Comparison of ENCODE assay signal across 8 mouse cellular contexts in the genomic region with DNA sequence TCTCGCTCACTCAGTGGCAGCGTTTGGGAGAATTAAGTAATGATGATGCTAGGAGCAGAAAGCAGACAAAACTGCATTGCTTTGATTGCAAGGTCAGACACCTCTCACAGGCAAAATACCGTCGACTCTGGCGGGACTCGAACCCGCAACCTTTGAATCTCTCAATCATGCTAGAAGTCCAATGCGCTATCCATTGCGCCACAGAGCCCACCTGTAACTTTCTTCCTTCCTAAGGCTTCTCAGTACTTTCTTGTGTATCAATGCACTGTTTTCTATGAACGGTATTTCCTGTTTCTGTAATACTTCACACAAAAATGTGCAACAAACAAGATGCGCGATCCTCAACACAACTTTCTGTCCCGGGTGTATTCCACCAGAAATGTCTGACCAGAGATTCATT. TPM values are rescaled to one million over a fixed set of nuclear protein-coding genes. Genes with fewer than 3 reads are reported as not detected.
DNase-seq lines count a peak whose midpoint lies in the region; ATAC-seq and TF ChIP-seq lines count a peak whose summit lies in the region.

No protein-coding gene starts in this region.

- no peaks in the 10 kb centered on the region for H3K36me3 ChIP-seq in midbrain, embryonic 11.5 days (ENCODE audit: control insufficient read depth, insufficient read depth, low read length)
- no peaks in the 10 kb centered on the region for H3K36me3 ChIP-seq in midbrain, postnatal 0 days (ENCODE audit: insufficient read depth, low read length)
- H3K36me3 ChIP-seq in intestine, embryonic 14.5 days (ENCODE audit: control insufficient read depth, insufficient read depth, low read length), result no peaks in the 10 kb centered on the region

- H3K27ac ChIP-seq in midbrain, embryonic 11.5 days (ENCODE audit: low read depth, low read length), result no peak overlapping the region
- H3K27ac ChIP-seq in midbrain, postnatal 0 days (ENCODE audit: low read depth, low read length), result no peak overlapping the region
- no peak overlapping the region for H3K27ac ChIP-seq in intestine, embryonic 14.5 days (ENCODE audit: low read depth)

- no peak for TF ChIP-seq CTCF in midbrain, postnatal 0 days (IDR thresholded peaks at IDR 0.05)

- WGBS in midbrain, embryonic 11.5 days, result 1% methylated on average over 13 of the region's 13 CpGs
- 7% methylated on average over 13 of the region's 13 CpGs for WGBS in midbrain, postnatal 0 days
- WGBS in intestine, embryonic 14.5 days, result 10% methylated on average over 13 of the region's 13 CpGs

- peaks cover 2% of the 10 kb centered on the region; the same call in 1 of the 2 replicates for H3K4me1 ChIP-seq in midbrain, embryonic 11.5 days (ENCODE audit: control insufficient read depth, insufficient read depth, low read length)
- H3K4me1 ChIP-seq in midbrain, postnatal 0 days (ENCODE audit: insufficient read depth, low read length), result no peaks in the 10 kb centered on the region
- 0 out of 2 replicates have a peak, but pooled peaks cover 7% of the 10 kb centered on the region for H3K4me1 ChIP-seq in intestine, embryonic 14.5 days (replicated peaks; ENCODE audit: control insufficient read depth, insufficient read depth, low read length)

- H3K9ac ChIP-seq in midbrain, embryonic 11.5 days (ENCODE audit: low read length), result no peak overlapping the region
- H3K9ac ChIP-seq in midbrain, postnatal 0 days (replicated peaks; ENCODE audit: low read length, poor library complexity, severe bottlenecking), result no peak overlapping the region
- no peak overlapping the region for H3K9ac ChIP-seq in intestine, embryonic 14.5 days (ENCODE audit: low read length)

- H3K4me2 ChIP-seq in midbrain, embryonic 11.5 days, result peak overlapping the region; percentile 58
- H3K4me2 ChIP-seq in midbrain, postnatal 0 days (ENCODE audit: low read depth, low read length, poor library complexity, severe bottlenecking), result no peak overlapping the region
- H3K4me2 ChIP-seq in intestine, embryonic 14.5 days (ENCODE audit: low read length), result peak overlapping the region; percentile 72

- H3K9me3 ChIP-seq in midbrain, embryonic 11.5 days (ENCODE audit: control insufficient read depth, low read length), result no peaks in the 10 kb centered on the region
- no peaks in the 10 kb centered on the region for H3K9me3 ChIP-seq in midbrain, postnatal 0 days (ENCODE audit: low read length)
- no peaks in the 10 kb centered on the region for H3K9me3 ChIP-seq in intestine, embryonic 14.5 days (ENCODE audit: control insufficient read depth, low read length)

- H3K4me3 ChIP-seq in midbrain, embryonic 11.5 days (ENCODE audit: low read depth, low read length), result peak overlapping the region; percentile 35; the same call in 1 of the 2 replicates
- no peak overlapping the region for H3K4me3 ChIP-seq in midbrain, postnatal 0 days (ENCODE audit: low read depth, low read length)
- peak overlapping the region; percentile 48 for H3K4me3 ChIP-seq in intestine, embryonic 14.5 days (ENCODE audit: low read depth, low read length)

- ATAC-seq in midbrain, embryonic 11.5 days (ENCODE audit: low FRiP score), result no peak
- no peak for ATAC-seq in midbrain, postnatal 0 days (ENCODE audit: low FRiP score)
- ATAC-seq in intestine, embryonic 14.5 days (replicated peaks; ENCODE audit: low FRiP score, low TSS enrichment, low read depth), result no peak
- no peak for ATAC-seq in cerebellum, adult (ENCODE audit: insufficient number of reproducible peaks, low FRiP score, low TSS enrichment)

- DNase-seq in midbrain, embryonic 11.5 days (ENCODE audit: low spot score, missing footprints), result peak; percentile 96
- no peak for DNase-seq in midbrain, postnatal 0 days (ENCODE audit: low spot score)
- peak; percentile 87 for DNase-seq in c-Kit-positive CD71-positive TER-119-positive erythroid progenitor cells, embryonic 14.5 days (ENCODE audit: low spot score)
- DNase-seq in intestine, embryonic 14.5 days (ENCODE audit: low spot score), result peak; percentile 80
- peak; percentile 73 for DNase-seq in retina, embryonic 14.5 days (ENCODE audit: low spot score)
- DNase-seq in layer of hippocampus, postnatal 36 days, result no peak
- DNase-seq in right cerebral cortex, postnatal 4 days, result no peak

- H3K27me3 ChIP-seq in midbrain, embryonic 11.5 days (ENCODE audit: control insufficient read depth, insufficient read depth, low read length), result peaks cover 9% of the 10 kb centered on the region; the same call in 1 of the 2 replicates
- H3K27me3 ChIP-seq in midbrain, postnatal 0 days (ENCODE audit: insufficient read depth, low read length), result peaks cover 47% of the 10 kb centered on the region
- peaks cover 20% of the 10 kb centered on the region for H3K27me3 ChIP-seq in intestine, embryonic 14.5 days (replicated peaks; ENCODE audit: control insufficient read depth, insufficient read depth, low read length)

RNA-seq across cellular contexts. Expression of a gene that starts 27.9 kb away (rescaled TPM):
- 26.7 and 27.9 TPM in 2 replicates for polyA plus RNA-seq in midbrain, embryonic 11.5 days (2014; fragmentation: Nextera tagmentation; extraction: Ambion mirVana)
- total RNA-seq in midbrain, postnatal 0 days (2014; rRNA removed), result 8.1 and 9.8 TPM in 2 replicates
- polyA plus RNA-seq in midbrain, postnatal 0 days (2015; fragmentation: Nextera tagmentation; extraction: Ambion mirVana), result 7.5 and 8.4 TPM in 2 replicates
- 9.8 and 13.8 TPM in 2 replicates for polyA plus RNA-seq in intestine, embryonic 14.5 days (2014; fragmentation: Nextera tagmentation; extraction: Ambion mirVana)
- total RNA-seq in layer of hippocampus, postnatal 36 days (2021), result 1 to 10 TPM; 2.6 to 5.2 TPM

Comparison
In these comparisons a context has a peak if more than half of its experiments do, and no peak if none do; other contexts are left out.
1. DNase-seq: peak in midbrain, embryonic 11.5 days (single experiment), c-Kit-positive CD71-positive TER-119-positive erythroid progenitor cells, embryonic 14.5 days (single experiment), intestine, embryonic 14.5 days (single experiment) and retina, embryonic 14.5 days (single experiment); none in midbrain, postnatal 0 days (single experiment), layer of hippocampus, postnatal 36 days (0 of 2) and right cerebral cortex, postnatal 4 days (single experiment).